Mouse (Mus musculus) kidney, adult 11 months (tissue): ENCODE measurements around the gene Cald1.

Experiments
- DNase-seq: peaks from one replicate; pipeline ENCODE4 v3.0.0; 2022

Cald1 gene

DNA sequence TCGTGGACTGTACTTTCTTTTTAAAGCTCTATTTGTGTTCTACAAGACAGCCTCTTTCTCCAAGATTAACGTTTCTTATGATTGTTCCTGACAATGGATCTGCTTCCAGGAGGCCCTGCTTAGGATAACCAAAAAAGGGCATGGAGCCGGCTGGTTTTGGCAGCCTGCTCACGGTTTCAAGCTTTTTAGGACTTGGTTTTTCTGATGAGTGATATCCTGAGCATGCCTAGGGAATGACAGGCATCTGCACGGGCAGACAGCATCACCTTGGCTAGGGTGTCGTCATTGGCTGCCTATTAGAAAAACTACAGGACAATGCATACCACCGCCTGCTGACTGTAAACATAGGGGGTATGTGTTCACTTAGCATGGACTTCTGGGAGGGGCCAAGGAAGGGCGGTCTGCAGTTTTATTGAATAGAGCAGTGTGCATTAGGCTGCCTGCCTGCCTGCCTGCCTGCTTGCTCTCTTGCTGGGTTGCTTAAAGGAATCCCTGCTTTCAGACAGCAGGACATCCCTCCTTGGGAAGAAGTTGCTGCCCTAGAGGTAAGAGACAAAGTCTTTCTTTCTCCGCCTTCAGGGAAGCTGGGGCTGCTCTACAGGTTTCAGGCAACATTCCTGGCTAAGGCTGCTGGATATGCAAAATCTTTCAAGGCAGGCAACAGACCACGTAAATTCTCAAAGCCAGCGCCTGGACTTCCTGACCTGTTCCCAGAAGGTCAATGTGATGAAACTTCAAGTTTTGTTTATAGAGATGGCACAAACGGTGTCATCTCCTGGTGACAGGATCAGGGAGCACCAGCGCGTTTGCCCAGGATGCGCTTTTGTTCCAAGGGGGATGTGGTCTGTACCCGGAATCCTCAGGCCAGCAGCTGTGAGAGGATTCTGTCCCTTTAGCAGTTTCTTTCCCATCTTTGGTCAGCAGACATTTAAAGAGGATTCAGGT is at the start of gene Cald1:
Gene Cald1, plus strand, starts transcription at position 380 of the 945 bp plus-strand sequence.
- DNase-seq = peak; percentile 48

DNA sequence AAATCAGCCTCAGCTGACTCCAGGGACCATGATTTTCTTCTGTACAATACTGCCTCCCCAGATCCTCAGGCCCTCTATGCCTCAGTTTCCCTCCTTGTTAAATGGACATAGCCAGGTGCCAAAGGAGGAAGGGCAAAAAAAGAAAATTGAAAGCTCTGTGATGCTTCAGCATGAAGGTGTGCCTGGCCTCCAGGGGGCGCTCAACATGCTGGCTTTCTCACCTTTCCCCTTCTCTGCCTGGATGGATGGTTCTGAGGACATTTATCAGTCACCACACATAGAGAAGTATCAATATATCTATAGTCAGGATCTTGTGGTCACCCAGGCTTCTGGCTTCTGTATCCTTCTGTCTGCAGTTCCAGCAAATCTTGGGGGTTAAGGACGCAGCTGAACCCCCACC is 49.3 kb upstream of the Cald1 start:
- DNase-seq = peak; percentile 18

DNA sequence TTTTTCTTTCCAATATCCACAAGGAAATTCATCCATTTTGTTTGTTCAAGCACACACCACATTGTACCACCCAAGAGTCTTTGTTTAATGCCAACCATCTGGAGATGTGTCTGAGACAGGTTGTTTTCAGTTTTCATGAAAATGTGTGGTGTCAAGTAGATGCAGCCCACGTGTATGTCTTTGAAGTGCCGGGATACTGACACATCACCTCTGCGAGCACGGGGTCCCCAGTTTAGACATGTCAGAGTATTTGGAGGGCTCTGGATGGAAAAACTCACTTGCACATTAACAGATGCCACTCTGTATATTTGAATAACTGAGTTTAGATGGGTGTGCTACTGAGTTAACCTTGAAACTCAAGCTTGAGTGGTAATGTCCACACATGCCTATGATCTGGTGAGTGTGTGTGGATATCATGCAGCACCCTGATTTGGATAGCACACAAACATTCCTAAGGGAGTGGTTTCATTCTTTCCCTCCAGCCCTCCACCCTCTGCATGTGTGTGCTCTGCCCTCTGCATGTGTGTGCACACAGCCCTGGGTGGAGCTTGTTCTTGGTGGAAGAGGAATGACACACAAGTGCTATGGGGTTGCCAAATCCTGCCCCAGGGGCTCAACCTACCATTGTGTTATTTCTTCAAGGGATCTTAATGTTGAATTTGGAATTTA is 45.7 kb upstream of the Cald1 start:
- no peak for DNase-seq

GRCm38 (mm10) chr6:34554291-34554997 is 43.9 kb upstream of the Cald1 start:
- DNase-seq = no peak

DNA sequence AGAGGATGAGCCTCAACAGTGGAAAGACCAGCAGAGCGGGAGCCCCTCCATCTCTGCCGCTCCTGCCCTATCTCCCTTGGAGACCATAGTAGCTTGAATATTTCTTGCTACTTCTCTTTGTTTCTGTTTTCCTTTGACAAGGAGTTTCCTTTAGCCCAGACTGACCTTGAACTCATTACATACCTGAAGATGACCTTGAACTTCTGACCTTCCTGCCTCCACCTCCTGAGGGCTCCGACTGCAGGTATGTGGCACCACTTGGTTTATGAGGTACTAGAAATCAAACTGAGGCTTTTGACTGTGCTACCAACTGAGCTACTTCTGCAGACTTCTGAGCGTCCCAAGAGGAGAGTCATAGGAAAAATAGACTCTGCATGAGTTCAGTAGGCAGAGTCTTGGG is 38.8 kb upstream of the Cald1 start:
- no peak for DNase-seq

- DNase-seq = no peak
Observed at GRCm38 (mm10) chr6:34565176-34565880, 33.0 kb upstream of the Cald1 start.

DNA sequence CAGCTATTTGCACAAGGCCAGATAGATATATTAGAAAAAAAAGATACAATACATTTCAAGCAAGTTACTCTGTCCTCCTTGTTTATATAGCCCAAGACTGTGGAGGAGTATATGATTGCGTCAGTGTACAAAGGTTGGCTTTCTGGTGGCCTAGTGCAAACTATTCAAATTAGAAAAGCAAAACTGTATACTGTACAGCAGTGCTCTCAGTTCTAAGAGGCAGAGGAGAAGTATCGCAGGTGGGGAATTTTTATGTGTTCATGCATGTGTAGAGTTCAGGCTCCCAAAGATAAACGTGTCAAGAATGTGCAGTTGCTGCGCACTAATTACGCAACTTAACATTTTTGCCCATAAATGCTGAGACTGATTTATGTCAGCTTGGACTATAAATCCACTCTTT is 31.0 kb upstream of the Cald1 start:
- no peak for DNase-seq

DNA sequence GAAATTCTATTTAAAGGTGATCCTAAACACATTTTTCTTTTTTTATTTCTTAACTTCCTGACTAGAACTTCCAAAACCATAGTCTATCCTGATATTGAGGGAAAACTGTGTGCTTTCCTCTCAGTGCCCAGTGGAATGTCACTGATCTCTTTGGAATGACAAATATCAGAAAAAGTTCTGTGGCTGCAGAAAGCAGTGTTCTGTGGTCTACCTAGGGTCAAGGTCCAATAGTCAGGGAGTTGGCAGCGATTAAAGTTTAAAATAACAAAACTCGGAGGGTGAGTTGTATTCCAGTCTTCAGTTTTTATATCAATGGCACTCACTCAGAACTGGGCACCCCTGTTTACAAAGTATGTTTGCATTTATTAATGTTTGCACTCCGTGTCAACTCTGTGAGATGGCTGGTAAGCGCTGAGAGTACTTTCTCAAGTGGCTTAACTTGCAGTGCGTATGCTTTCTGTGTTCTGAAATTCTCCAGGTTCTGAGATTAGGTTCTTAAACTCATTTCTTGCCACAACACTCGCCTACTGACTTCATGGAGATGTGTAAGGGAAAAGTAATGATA is 18.7 kb upstream of the Cald1 start:
- peak; percentile 20 for DNase-seq

GRCm38 (mm10) chr6:34583365-34583764 is 14.9 kb upstream of the Cald1 start:
- no peak for DNase-seq

DNA sequence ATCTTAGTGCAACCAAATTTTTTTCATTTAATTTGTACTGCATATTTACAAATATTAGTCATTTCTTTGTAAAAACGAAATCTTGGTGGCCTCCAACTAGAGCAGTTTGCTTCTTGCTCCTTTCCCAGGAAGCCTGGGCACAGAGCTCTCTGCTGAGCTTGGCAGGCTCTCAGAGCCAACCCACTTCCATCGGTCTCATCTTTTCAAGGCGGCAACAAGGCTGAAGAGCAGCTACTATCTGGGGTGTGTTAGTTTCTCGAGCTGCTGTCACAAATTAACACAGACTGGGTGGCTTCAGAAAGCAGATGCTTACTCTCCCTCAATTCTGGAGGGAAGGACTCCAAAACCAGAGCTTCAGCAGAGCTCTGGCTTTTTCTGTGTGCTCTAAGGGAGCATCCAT is 10.2 kb upstream of the Cald1 start:
- no peak for DNase-seq

GRCm38 (mm10) chr6:34590716-34591115 is 7.6 kb upstream of the Cald1 start:
- DNase-seq = no peak

- no peak for DNase-seq
Observed at GRCm38 (mm10) chr6:34593353-34593752, 4.9 kb upstream of the Cald1 start.

DNA sequence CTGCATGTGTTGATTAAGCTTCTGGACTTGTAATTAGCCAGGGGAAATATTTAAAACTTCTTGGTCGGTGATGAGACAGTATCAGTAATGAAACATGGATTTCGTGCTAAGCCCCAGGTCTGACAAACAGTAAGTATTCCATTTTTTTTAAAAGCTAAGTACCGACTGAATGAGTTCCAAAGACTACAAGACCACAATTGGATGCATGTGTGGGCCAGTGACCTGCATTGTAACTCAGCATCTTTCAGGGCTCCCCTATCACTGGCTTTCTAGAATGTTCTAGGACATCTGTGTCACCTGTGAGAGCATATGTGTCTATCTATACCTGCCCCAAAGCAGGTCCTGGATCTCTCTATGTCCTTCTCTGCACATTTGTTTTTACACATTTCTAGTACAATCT is 984 bp upstream of the Cald1 start:
- DNase-seq = no peak

DNA sequence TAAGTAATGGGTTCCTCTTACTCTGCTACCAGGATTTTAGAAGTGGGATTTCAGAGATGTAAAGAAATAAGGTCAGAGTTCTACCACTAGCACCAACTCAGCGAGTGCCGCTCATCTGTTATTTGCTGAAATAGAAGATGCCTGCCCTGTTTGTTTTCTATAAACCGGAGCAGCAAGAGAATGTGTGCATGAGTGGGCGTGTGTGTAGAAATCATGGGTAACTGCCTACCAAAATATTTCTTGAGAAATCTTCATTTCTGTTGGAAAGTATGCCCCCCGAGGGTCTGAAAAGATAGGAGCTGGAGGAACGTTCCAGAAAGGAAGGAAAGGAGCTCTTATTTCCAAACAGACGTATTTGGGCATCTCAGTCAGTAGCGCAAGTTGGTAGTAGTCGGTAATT is 871 bp downstream of the Cald1 start:
- no peak for DNase-seq

DNA sequence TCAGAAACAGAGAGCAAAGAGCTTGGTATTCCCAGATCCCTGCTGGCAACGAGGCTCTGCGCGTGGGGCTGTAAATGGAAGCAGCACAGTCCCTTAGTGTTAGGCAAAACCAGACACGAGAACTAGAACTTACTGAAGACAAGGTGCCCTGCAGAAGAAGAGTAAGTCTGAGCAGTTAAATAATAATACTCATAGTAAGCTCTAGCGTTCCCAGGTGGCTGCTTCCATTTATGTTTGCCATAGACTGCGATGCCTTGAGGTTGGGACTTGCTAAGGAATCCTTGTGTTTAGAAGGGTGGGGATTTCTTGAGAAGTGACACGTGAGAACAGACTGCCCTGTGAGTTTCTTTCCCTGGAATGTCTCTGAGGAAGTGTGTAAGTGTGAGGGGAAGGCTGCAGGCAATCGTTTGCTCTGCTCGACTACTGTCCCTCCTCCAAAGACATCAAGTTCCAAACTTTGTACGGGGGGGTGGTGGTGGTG is 1.4 kb downstream of the Cald1 start:
- no peak for DNase-seq

- DNase-seq = no peak
Observed at GRCm38 (mm10) chr6:34600850-34601249, 2.5 kb downstream of the Cald1 start.

DNA sequence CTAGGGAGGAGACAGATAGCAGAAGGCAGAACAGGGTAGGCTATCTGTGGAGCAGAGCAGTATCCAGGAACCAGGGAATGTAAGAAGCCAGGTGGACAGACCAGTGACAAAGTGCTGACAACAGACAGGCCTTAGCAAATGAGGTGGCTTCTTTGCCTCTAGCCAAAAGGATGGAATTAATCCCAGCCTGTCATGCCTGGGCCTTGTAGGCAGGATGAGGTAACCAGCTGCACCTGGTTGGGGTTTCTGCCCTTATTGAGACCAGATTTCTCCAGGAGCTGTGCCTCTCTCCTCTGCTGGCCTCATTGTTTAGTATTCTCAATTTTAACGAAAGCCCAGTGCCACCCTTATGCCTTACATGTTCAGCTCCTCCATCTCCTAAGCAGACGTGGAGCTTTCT is 3.8 kb downstream of the Cald1 start:
- DNase-seq = no peak

DNA sequence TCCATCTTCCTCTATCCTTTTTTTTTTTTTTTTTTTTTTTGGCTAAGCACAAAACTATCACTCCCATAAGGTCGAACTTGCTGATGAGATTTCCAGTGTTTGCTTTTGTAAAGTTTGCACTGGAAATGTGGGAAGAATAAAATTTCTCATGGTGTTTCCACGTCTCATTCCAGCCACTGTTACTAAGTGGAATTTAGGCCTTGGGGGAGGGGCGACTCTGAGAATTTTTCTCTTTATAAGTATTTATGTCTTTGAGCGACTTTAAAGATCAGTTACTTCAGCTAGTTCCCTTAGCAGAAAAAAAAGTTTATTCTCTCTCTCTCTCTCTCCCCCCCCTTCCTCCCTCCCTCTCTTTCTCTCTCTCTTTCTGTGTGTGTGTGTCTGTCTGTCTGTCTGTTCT is 8.1 kb downstream of the Cald1 start:
- DNase-seq = no peak

DNA sequence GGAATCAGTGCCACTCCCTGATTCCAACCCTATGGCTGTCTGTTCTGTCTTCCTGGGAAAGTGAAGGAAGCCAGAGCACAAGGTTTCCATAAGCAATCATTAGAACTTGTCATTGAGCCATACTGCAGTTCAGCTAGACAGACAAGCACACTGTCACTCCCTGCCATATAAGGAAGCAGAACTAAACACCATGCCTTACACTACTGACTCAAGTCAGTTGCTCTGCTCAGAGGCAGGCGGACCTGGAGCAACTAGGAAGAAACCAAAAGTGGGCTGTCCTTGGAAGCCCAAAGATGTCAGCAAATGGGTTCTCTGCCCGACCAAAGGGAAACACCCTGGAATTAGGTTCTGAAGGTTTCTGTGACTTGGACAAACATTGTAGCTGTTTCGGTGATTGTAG is 10.3 kb downstream of the Cald1 start:
- DNase-seq = no peak

GRCm38 (mm10) chr6:34609892-34610829 is 11.9 kb downstream of the Cald1 start:
- peak; percentile 73 for DNase-seq

- DNase-seq = no peak
Observed at GRCm38 (mm10) chr6:34613122-34613521, 14.8 kb downstream of the Cald1 start.
